Mouse (Mus musculus): ENCODE results near the gene 4930544D05Rik.
"Not testable (repeated sequence)": the region's sequence is repeated elsewhere in the genome, so short reads cannot be mapped to it uniquely, and the experiment has no call there.

Gene 4930544D05Rik

GRCm38 (mm10) chr11:70615516-70616093 lies at the start of gene 4930544D05Rik:
4930544D05Rik (plus strand) TSS chr11:70615848.
- DNase-seq = no peak

- DNase-seq = no peak
Observed at GRCm38 (mm10) chr11:70566586-70566985, 49.1 kb upstream of the 4930544D05Rik start.

DNA sequence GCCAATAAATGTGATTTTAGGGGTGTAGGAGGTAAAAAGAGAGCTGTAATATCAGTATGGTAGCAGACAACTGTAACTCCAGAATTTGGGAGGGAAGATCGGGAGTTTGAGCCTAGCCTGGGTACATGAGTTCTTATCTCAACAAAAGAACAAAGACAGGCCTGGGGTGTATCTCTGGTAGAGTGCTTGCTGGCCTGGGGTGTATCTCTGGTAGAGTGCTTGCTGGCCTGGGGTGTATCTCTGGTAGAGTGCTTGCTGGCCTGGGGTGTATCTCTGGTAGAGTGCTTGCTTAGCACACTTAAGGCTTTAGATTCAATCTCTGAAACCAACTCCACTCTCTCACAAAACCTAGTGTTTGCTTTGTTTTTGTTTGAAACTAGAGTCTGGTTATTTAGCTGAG lies 45.0 kb upstream of the 4930544D05Rik start:
- not testable (repeated sequence) for DNase-seq

DNA sequence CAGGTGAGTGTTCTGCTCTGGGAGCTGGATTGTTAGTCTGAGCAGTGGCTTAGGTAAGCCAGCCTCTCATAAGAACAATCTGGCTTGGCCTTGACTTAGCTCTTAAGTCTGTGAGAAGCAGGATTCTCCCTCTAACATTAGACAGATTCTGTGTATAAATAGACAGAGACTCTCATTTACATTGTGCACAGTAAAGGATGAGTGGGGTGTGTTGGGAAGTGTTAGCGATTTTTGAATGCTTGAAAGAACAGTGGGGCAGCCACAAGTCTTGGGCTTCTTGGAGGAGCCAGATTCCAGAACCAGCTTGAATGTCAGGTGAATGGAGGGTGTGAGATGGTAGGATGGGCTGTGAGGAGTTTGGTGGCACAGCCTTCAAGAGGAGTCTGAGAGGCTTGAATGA lies 44.0 kb upstream of the 4930544D05Rik start:
- no peak for DNase-seq

DNA sequence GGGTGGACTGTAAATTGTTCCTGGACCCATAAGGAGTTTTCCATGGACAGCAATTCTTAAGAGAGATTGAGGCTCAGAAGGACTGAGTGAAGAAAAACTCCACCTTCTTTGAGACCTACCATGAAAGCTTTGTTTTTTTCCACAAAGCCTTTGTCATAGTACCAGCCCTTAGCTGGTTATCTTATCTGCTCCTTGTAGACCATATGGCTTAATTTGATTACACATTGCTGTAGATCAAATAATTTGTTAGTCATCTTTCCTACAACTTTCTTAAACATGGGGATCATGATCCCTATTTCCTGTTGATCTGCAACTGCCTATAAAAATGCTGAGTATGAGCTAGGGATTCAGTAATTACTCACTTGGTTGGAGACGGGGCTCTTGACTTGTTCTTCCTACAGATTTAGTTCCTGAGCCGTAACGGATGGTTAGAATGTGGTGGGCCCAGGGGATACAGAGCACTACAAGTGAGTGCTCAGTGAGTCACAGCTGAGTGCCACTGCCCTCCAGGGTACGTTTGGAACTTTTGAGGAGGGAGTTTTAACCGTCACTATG lies 43.2 kb upstream of the 4930544D05Rik start:
- no peak for DNase-seq

DNA sequence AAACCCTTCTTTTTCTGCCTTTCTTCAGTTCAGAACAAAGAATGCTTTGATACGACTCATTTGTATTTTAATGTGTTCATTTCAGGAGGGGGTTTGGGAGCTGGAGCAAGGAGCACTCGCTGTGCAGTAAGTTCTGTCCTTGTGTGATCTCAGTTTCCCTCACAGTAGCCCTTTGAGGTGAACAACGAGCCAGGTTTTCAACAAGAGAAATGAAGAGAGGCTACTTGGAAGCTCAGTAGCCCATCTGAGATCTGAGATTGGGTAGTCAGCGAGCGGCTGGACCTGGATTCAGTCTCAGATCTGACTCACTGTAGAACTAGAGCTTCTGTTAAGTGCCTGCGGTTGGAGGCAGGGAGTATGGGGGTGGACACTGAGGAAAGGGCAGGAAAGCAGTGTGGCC lies 41.8 kb upstream of the 4930544D05Rik start:
- DNase-seq = no peak

DNA sequence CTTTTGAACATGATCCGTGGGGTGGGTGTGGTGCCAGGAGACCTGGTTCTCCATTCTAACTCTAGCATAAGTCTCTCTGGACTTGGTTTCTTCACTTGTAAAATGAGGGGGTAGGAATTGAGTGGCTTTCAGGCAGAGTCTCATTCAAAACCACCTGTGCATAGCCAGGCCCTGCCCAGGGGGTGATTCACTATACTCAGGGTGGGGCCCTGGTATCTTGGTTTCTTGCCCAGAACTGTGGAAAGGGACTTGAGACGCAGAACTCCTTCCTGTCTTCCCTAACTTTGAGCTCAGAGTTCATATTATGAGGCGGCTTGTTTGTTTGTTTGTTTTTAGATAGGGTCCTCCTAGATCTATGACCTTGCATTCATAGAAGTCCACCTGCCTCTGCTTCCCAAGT lies 38.4 kb upstream of the 4930544D05Rik start:
- DNase-seq = no peak

DNA sequence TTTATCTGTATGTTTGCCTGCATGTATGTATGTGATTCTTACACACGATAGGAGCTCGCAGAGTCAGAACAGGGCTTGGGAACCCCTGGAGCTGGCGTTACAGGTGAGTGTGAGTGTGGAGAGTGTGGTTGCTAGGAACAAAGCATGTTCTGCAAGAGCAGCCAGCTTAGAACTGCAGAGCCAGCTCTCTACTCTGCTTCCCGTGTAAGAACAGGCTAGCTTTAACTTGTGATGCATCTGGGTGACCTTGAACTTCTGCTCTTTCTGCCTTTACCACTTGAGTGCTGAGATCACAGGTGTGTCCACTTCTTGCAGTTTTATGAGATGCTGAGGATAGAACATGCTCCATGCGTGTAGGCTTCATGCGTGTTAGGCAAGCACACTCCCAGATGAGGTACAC lies 36.7 kb upstream of the 4930544D05Rik start:
- no peak for DNase-seq

DNA sequence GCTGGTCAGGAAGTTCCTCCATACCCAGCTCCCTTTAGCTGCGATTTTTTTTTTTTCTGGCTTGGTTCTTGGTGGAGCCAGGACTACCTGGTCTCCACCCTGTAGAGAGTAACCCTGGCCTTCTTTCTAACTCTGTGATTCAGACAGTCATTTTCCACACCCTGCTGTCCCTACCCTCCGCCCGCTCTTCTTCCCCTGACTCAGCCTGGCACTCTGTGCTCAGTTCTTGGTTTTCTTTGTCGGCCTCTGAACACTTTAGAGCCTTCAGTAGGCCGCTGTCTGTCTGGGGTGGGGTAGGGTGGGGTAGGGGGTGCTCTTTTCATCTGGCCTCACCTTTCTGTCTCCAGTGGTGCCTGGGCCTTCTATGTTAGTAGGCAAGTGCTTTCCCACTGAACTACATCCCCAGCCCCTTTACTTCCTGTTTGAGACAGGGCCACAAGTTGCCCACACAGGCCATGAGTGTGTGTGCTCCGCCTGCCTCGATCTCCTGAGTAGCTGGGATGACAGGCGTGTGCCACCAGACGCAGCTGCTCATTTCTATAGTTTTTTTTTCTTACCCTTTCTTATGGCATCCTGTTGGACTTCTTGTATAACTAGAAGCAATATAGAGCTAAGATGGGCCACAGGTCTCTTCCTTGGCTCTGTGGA lies 35.8 kb upstream of the 4930544D05Rik start:
- no peak for DNase-seq

DNA sequence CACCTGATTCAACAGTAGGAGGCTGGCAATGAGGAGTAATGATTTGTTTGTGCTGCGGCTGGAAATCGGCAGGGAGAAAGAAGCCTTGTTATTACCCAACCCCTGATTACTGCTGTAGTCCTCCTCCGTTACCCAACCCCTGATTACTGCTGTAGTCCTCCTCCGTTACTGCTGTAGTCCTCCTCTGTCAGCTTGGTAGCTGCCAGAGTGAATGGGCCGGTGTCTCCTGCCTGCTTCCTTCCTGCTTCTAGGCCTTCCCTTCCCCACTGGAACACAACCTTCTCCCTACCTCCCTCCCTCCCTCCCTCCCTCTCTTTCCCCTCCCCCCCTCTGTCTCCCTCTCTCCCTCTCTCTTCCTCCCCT lies 35.3 kb upstream of the 4930544D05Rik start:
- DNase-seq = no peak

- DNase-seq = no peak
Observed at GRCm38 (mm10) chr11:70580921-70581320, 34.7 kb upstream of the 4930544D05Rik start.

DNA sequence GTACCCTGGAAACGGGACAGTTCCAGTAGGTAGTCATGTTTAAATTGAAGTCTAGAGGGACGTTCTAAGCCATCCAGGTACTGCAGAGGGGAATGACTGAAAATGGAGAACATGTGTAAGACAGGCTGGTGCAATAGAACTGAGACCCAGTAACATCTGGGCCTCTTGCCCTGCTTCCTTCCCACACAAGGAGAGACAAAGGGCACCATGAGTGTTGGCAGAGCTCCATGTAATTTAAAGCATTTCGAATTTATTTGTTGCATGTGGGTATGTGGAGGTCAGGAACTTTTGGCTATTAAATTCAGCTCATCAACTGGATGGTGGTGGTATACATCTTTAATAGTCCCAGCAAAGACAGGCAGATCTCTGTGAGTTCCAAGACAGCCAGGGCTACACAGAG lies 33.5 kb upstream of the 4930544D05Rik start:
- no peak for DNase-seq

DNA sequence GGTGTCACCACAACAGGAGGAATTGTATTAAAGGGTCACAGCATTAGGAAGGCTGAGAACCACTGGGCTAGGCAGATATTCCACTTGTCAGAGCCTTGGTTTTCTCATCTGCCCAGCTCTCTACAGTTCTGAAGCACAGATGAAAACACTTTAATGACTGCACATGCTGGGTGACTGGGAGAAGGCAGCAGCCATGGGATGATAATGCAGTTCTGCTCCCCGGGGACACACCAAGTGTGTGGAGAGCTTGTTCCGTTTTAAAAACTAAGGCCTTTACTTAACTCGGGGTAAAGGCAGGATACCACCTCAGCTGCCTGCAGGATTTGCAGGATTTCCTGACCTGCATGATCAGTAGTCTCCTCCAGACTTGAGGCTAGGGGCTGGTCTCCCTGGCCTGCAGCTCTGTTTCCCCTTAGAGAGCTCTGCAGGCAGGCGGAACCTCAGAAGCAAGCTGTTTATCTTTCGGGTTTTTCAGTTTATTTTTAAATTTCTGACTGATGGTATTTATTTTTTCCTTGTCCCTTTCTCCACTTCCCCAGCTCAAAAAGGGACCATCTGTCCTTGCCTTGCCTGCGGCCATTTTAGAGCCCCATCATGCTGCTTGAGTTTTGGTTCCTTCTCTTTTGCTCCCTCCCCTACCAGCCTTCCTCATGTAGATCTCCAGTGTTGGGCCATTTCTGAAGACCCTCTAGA lies 32.5 kb upstream of the 4930544D05Rik start:
- no peak for DNase-seq

- DNase-seq = no peak
Observed at GRCm38 (mm10) chr11:70583775-70584174, 31.9 kb upstream of the 4930544D05Rik start.

DNA sequence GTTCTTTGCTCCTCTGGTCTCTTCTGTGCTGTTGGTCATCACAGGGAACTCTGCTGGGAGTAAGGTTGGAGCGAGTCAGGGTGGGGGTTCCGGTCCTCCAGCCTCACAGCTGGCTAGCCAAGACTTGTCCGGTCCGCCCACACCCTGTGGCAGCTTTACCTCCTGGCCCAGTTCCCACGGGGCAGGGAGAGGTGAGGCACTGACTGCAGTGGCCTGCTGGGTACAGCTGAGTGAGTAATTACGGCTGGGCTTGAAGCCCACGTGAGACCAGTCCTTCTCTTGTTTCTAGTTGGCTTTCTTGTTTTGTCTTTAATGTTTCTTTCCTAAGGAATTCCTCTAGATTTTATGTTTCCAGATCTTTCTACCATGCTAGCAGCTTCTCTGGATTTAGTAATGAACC lies 30.2 kb upstream of the 4930544D05Rik start:
- peak; percentile 79 for DNase-seq

DNA sequence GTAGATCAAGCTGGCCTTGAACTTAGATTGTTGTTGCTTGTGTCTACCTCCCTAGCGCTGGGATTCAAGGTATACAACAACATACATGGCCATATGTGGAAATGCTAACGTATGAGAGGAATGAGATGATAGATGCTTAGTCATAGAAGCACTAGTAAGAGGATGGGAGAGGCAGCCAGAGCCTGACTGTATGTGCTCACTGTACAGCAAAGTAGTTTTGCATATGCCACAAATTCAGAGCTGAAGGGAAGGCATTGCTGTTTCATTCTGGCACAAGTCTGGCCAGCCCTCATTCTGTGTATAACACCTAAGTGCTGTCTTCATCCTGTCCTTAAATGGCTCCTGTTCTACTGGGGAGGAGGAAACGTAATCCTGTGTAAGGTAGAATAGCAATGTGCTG lies 29.4 kb upstream of the 4930544D05Rik start:
- DNase-seq = no peak

DNA sequence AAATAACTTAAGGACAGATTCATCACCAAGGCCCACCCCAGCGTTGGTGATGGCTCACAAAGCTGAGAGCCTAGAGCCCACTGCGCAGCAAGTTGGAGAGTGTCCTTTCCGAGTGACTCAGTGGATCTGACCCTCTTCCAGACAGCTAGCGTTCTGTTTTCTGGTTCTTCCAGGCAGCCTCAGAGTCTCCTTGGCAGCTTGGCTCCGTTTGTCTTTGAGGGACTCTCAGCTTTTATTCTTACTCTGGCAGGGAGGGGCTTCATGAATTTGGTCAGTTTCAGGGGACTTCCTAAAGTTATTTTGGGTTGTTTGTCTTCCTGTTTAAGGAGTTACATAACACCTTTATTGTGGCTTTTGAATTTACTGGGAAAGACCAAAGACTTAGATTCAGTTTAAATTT lies 28.7 kb upstream of the 4930544D05Rik start:
- DNase-seq = no peak

DNA sequence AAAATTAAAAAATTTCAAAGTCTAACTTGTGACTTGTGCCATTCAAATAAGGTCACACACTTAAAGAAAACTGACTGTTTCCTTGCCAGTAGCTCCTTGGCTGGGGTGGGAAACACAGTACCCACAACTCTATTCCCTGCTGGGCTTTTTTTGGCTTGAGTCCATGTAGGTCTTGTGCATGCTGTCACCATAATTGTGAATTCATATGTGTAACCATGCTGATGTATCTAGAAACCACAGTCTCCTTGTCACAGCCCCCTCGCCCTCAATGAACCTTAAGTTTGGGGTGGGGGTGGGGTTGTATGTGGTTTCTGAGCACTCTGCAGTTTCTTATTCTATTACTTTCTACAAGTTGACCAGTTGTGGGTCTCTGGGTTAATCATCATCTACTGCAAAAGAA lies 23.9 kb upstream of the 4930544D05Rik start:
- DNase-seq = no peak

DNA sequence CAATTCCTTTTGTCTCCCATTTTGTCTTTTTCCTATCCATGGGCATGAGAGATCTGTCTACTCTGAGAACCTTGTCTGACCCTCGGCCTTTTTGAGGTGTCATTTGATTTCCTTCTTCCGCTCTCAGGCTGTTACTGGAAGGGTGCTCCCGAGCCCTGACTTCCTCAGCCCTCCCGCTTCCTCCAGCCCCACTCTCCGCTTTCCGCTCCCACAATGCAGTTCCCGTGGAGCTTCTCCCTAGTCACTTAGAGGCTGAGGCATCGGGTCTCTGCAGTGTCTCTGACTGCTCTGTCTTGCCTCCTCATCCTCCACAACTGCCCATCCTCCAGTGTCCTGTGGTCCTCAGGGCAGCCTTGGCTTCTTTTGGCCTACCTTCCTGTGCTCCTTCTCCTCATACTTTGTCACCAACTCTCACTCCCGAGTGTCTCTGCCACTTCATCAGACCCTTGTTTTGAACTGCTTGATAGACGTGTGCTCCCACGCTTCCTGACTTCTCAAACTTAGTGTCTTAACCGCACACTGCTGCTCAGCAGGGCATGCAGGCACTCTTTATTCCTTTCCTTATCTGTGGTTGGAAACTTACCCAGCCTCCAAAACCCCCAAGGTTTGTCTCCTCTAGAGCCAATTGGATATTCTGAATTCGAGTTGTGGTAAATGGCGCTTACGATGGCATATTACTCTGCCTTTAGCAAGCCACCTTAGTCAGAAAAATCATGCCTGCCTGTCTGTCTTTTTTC lies 21.2 kb upstream of the 4930544D05Rik start:
- DNase-seq = peak; percentile 45

DNA sequence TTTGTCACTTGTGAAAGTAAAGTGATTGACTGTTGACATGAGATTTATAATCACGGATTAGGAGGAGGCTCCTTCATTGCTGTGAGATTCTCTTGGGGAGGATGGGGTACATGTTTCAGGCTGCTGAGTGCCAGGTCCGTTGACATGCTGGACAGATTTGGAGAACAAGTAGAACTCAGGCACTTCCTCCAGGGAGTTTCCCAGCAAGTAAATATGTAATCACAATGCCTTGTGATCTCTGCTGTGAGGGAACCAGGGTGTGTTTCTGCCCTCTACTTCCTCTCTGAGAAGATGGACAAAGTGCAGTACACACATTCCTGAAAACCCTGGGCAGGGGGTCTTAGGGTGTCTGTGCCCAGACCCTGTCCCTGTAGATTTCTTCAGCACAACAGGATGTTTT lies 20.0 kb upstream of the 4930544D05Rik start:
- DNase-seq = no peak

GRCm38 (mm10) chr11:70596094-70596493 lies 19.6 kb upstream of the 4930544D05Rik start:
- DNase-seq = no peak

DNA sequence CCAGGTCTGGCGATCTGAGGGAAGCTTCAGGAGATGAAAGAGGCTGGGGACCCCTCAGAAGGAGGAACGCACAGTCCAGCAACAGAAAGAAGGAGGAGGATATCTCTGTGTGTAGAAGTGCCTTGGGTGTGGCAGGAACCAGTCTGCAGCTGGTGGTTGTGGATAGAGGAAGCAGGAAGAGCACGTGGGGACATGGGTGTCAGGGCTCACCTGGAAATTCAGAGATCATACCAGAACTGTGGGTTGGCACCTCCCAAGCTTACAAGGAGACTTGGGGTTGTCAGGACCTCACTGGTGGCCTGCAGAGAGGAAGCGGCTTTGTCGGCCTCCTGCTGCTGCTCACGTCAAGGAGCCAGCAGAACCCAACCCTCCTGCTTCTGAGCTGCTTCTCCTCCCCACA lies 18.3 kb upstream of the 4930544D05Rik start:
- DNase-seq = no peak

- DNase-seq = no peak
Observed at GRCm38 (mm10) chr11:70598451-70598953, 17.1 kb upstream of the 4930544D05Rik start.

All from kidney, adult 18-20 months (tissue).